Mouse (Mus musculus) mammary gland, adult 2 months (tissue): ENCODE results near the gene Dnajc27. TPM values are rescaled to one million over a fixed set of nuclear protein-coding genes. Genes with fewer than 3 reads are reported as not detected.

Experiments used
- polyA plus RNA-seq: library from polyadenylated mRNA; depleted of rRNA; stranded (reverse); fragments of >200 nt; gene quantifications from 2 replicates; pipeline ENCODE4 v1.2.3, GENCODE M21; 2012; ENCODE audit warnings: low replicate concordance; rRNA removed

Gene Dnajc27
- 4.6 and 14.4 TPM in 2 replicates for polyA plus RNA-seq

GRCm38 (mm10) chr12:4082132-4083001 lies at the start of gene Dnajc27:
Dnajc27 (plus strand) TSS chr12:4082583.

GRCm38 (mm10) chr12:4038061-4039041 lies 44.0 kb upstream of the Dnajc27 start, which contains the start of gene Efr3b:
Efr3b (minus strand) TSS chr12:4038915.

GRCm38 (mm10) chr12:4132941-4133846 lies 50.8 kb downstream of the Dnajc27 start, which contains the start of gene Adcy3:
Adcy3 (plus strand) TSS chr12:4133103.

Other genes with a start within 250 kb of the Dnajc27 start
- 0.49 and 0.60 TPM in 2 replicates for gene Pomc, start 127.6 kb upstream of the Dnajc27 start, polyA plus RNA-seq
- gene Efr3b, start 43.7 kb upstream of the Dnajc27 start, polyA plus RNA-seq = 2.7 and 4.3 TPM in 2 replicates
- gene Adcy3, start 50.5 kb downstream of the Dnajc27 start, polyA plus RNA-seq = 22.3 and 23.5 TPM in 2 replicates
- gene Ptrhd1, start 151.4 kb downstream of the Dnajc27 start, polyA plus RNA-seq = 5.2 and 5.4 TPM in 2 replicates
- gene Cenpo, start 151.7 kb downstream of the Dnajc27 start, polyA plus RNA-seq = 9.3 and 14.8 TPM in 2 replicates